Mouse (Mus musculus) heart, postnatal 0 days (tissue): ENCODE results near the gene Defa36. TPM values are rescaled to one million over a fixed set of nuclear protein-coding genes. Genes with fewer than 3 reads are reported as not detected.
"Not testable (repeated sequence)": the region's sequence is repeated elsewhere in the genome, so short reads cannot be mapped to it uniquely, and the experiment has no call there.

Experiments
- ATAC-seq: fragments of 200-750 bp; cut with Nextera tagmentation; 2 replicates; pipeline ENCODE4 v1.8.0; 2017; ENCODE audit warnings: low read depth, moderate number of reproducible peaks, moderate library complexity; ENCODE audit not compliant: insufficient read depth
- DNase-seq: peaks from one replicate; pipeline ENCODE4 v3.0.0-alpha.2; 2016; ENCODE audit warnings: low spot score
- H3K27ac ChIP-seq: fragments of 300-500 bp; sonication (generic); 2 replicates; pipeline ENCODE4 v1.5.1; 2014; ENCODE audit warnings: low read depth, mild to moderate bottlenecking
- H3K27me3 ChIP-seq: fragments of 300-500 bp; sonication (generic); 2 replicates; pipeline ENCODE4 v1.6.1; 2014; ENCODE audit warnings: low read length, mixed read lengths; ENCODE audit not compliant: control insufficient read depth, insufficient read depth
- H3K36me3 ChIP-seq: fragments of 300-500 bp; sonication (generic); replicated peaks from 2 replicates; pipeline ENCODE4 v1.6.1; 2014; ENCODE audit warnings: low read length, mixed read lengths; ENCODE audit not compliant: control insufficient read depth, insufficient read depth
- H3K4me1 ChIP-seq: fragments of 300-500 bp; sonication (generic); 2 replicates; pipeline ENCODE4 v1.6.1; 2014; ENCODE audit warnings: antibody characterized with exemption; ENCODE audit not compliant: control insufficient read depth, insufficient read depth
- H3K4me2 ChIP-seq: fragments of 300-500 bp; sonication (generic); 2 replicates; pipeline ENCODE4 v1.6.1; 2014; ENCODE audit warnings: low read depth, mild to moderate bottlenecking, low read length, moderate library complexity
- H3K4me3 ChIP-seq: fragments of 300-500 bp; sonication (generic); 2 replicates; pipeline ENCODE4 v1.5.1; 2014; ENCODE audit warnings: low read depth, low read length
- H3K9ac ChIP-seq: fragments of 300-500 bp; sonication (generic); replicated peaks from 2 replicates; pipeline ENCODE4 v1.6.1; 2014; ENCODE audit warnings: low read depth, low read length, mixed read lengths
- H3K9me3 ChIP-seq: fragments of 300-500 bp; sonication (generic); replicated peaks from 2 replicates; pipeline ENCODE4 v1.6.1; 2016; ENCODE audit warnings: low read length; ENCODE audit not compliant: control insufficient read depth
- WGBS: fragments of 180-500 bp; shearing (Covaris S2); extraction: QIAGEN DNeasy Blood & Tissue Kit; methylation state at CpG from one replicate; pipeline ENCODE4 v1.1.7; 2014; 5-methylcytosine and 5-hydroxymethylcytosine counted together
- polyA plus RNA-seq: library from polyadenylated mRNA; unstranded; fragments of >200 nt; fragmentation: Nextera tagmentation; extraction: Ambion mirVana; gene quantifications from 2 replicates; pipeline ENCODE4 v1.2.1, GENCODE M21; 2015
- total RNA-seq: library from RNA; depleted of rRNA; stranded (reverse); fragments of >200 nt; gene quantifications from 2 replicates; pipeline ENCODE4 v1.2.3, GENCODE M21; 2014; ENCODE audit warnings: low replicate concordance; rRNA removed

The Defa36 gene
- total RNA-seq: not detected in 2 replicates
- not detected in 2 replicates for polyA plus RNA-seq

DNA sequence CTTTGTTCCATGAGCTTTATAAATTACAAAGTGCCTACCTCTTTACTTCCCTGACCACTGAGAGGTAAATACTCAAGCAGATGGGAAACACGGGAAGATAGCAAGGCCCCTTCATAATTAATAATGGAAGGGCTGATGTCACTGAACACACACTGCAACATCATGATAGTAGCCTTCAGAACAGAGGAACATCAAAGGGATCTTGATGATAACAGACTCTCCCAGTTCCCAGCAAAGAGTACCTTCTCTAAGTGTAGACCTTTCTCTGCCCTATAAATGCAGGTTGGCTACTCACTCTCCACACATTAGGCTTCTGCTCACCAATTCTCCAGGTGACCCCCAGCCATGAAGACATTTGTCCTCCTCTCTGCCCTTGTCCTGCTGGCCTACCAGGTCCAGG, at the start of gene Defa36:
Defa36 (plus strand) TSS at position 301 of the 400 bp plus-strand sequence.
- H3K36me3 ChIP-seq, H3K9ac ChIP-seq, H3K4me1 ChIP-seq, H3K4me2 ChIP-seq, H3K27me3 ChIP-seq, DNase-seq, H3K4me3 ChIP-seq, ATAC-seq, H3K9me3 ChIP-seq, H3K27ac ChIP-seq: not testable (repeated sequence)
- WGBS: no CpG with 5 or more reads among the region's 1 CpGs

- not testable (repeated sequence) for H3K27me3 ChIP-seq, H3K9ac ChIP-seq, H3K36me3 ChIP-seq, H3K4me2 ChIP-seq, DNase-seq, H3K4me1 ChIP-seq, H3K9me3 ChIP-seq, ATAC-seq, H3K4me3 ChIP-seq, H3K27ac ChIP-seq
- WGBS: no CpG with 5 or more reads among the region's 2 CpGs
Observed at GRCm38 (mm10) chr8:21378215-21378614, 49.0 kb upstream of the Defa36 start, which contains the start of gene Defa2. TSS of gene Defa2 (plus strand) at chr8:21378515.

DNA sequence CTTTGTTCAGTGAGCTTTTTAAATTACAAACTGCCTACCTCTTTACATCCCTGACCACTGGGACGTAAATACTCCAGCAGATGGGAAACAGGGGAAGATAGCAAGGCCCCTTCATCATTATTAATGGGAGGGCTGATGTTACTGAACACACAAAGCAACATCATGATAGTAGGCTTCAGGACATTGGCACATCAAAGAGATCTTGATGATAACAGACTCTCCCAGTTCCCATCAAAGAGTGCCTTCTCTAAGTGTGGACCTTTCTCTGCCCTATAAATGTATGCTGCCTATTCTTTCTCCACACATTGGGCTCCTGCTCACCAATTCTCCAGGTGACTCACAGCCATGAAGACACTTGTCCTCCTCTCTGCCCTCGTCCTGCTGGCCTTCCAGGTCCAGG, 35.7 kb upstream of the Defa36 start, which contains the start of gene Defa33:
Defa33 (plus strand) TSS at position 301 of the 400 bp plus-strand sequence.
- not testable (repeated sequence) for DNase-seq, ATAC-seq, H3K27me3 ChIP-seq, H3K36me3 ChIP-seq, H3K4me3 ChIP-seq, H3K9me3 ChIP-seq, H3K4me2 ChIP-seq, H3K4me1 ChIP-seq, H3K27ac ChIP-seq, H3K9ac ChIP-seq
- no CpG with 5 or more reads among the region's 2 CpGs for WGBS

GRCm38 (mm10) chr8:21456460-21456859, 29.2 kb downstream of the Defa36 start, which contains the start of gene Gm7849:
TSS of gene Gm7849 (minus strand) at chr8:21456560.
- not testable (repeated sequence) for H3K27me3 ChIP-seq, H3K9ac ChIP-seq, H3K4me3 ChIP-seq, H3K9me3 ChIP-seq, DNase-seq, ATAC-seq, H3K4me1 ChIP-seq, H3K4me2 ChIP-seq, H3K36me3 ChIP-seq, H3K27ac ChIP-seq
- WGBS: no CpG with 5 or more reads among the region's 1 CpGs

Other genes starting within 250 kb of the Defa36 start
- not detected in 2 replicates for gene Defa31, start 235.8 kb upstream of the Defa36 start, total RNA-seq
- gene Defa31, start 235.8 kb upstream of the Defa36 start, polyA plus RNA-seq: not detected in 2 replicates
- not detected in 2 replicates for gene Gm15293, start 225.8 kb upstream of the Defa36 start, total RNA-seq
- not detected in 2 replicates for gene Gm15293, start 225.8 kb upstream of the Defa36 start, polyA plus RNA-seq
- not detected in 2 replicates for gene Gm15292, start 177.7 kb upstream of the Defa36 start, total RNA-seq
- gene Gm15292, start 177.7 kb upstream of the Defa36 start, polyA plus RNA-seq: not detected in 2 replicates
- gene Defa27, start 111.9 kb upstream of the Defa36 start, total RNA-seq: not detected in 2 replicates
- gene Defa27, start 111.9 kb upstream of the Defa36 start, polyA plus RNA-seq: not detected in 2 replicates
- gene Defa29, start 100.4 kb upstream of the Defa36 start, total RNA-seq: not detected in 2 replicates
- gene Defa29, start 100.4 kb upstream of the Defa36 start, polyA plus RNA-seq: not detected in 2 replicates
- not detected in 2 replicates for gene Defa2, start 48.9 kb upstream of the Defa36 start, total RNA-seq
- not detected in 2 replicates for gene Defa2, start 48.9 kb upstream of the Defa36 start, polyA plus RNA-seq
- not detected in 2 replicates for gene Defa33, start 35.6 kb upstream of the Defa36 start, total RNA-seq
- gene Defa33, start 35.6 kb upstream of the Defa36 start, polyA plus RNA-seq: not detected in 2 replicates
- not detected in 2 replicates for gene Gm7849, start 29.1 kb downstream of the Defa36 start, total RNA-seq
- not detected in 2 replicates for gene Gm7849, start 29.1 kb downstream of the Defa36 start, polyA plus RNA-seq
- not detected in 2 replicates for gene Defa20, start 81.8 kb downstream of the Defa36 start, total RNA-seq
- not detected in 2 replicates for gene Defa20, start 81.8 kb downstream of the Defa36 start, polyA plus RNA-seq
- not detected in 2 replicates for gene Defa32, start 101.6 kb downstream of the Defa36 start, total RNA-seq
- gene Defa32, start 101.6 kb downstream of the Defa36 start, polyA plus RNA-seq: not detected in 2 replicates
- gene Defa37, start 138.0 kb downstream of the Defa36 start, total RNA-seq: not detected in 2 replicates
- gene Defa37, start 138.0 kb downstream of the Defa36 start, polyA plus RNA-seq: not detected in 2 replicates
- not detected in 2 replicates for gene Defa28, start 155.6 kb downstream of the Defa36 start, total RNA-seq
- gene Defa28, start 155.6 kb downstream of the Defa36 start, polyA plus RNA-seq: not detected in 2 replicates
- not detected in 2 replicates for gene Gm7861, start 167.1 kb downstream of the Defa36 start, total RNA-seq
- gene Gm7861, start 167.1 kb downstream of the Defa36 start, polyA plus RNA-seq: not detected in 2 replicates
- gene Defa26, start 190.8 kb downstream of the Defa36 start, total RNA-seq: not detected in 2 replicates
- not detected in 2 replicates for gene Defa26, start 190.8 kb downstream of the Defa36 start, polyA plus RNA-seq
- gene Defa17, start 228.4 kb downstream of the Defa36 start, total RNA-seq: not detected in 2 replicates
- gene Defa17, start 228.4 kb downstream of the Defa36 start, polyA plus RNA-seq: not detected in 2 replicates
- gene Defa34, start 238.4 kb downstream of the Defa36 start, total RNA-seq: not detected in 2 replicates
- not detected in 2 replicates for gene Defa34, start 238.4 kb downstream of the Defa36 start, polyA plus RNA-seq